Mouse (Mus musculus) erythroblast, adult 5-6 weeks (primary cell): ENCODE data around the gene L3mbtl1. TPM values are rescaled to one million over a fixed set of nuclear protein-coding genes. Genes with fewer than 3 reads are reported as not detected.

Source experiments
- ATAC-seq: replicated peaks from 2 replicates; pipeline ENCODE4 v1.8.0; 2016; ENCODE audit warnings: moderate number of reproducible peaks, mild to moderate bottlenecking, moderate TSS enrichment, inconsistent platforms; ENCODE audit not compliant: poor library complexity, low FRiP score, severe bottlenecking
- total RNA-seq, 2 experiments: library from RNA; stranded (forward) in 1 of 2; stranded (reverse) in 1 of 2; fragments of 150-400 nt in 1 of 2; fragments of 200-764, 138-1000 nt in 1 of 2; gene quantifications; 2 replicates each; pipeline versions ENCODE4 v1.2.3 to v1.2.4; 2015 to 2017; ENCODE audit warnings: low replicate concordance in 2 of 2

L3mbtl1 gene
- total RNA-seq, 2 experiments from 2014 or later: not detected

GRCm38 (mm10) chr2:162935700-162936099 is 7.6 kb upstream of the L3mbtl1 start:
- no peak for ATAC-seq

GRCm38 (mm10) chr2:162939562-162939961 is 3.7 kb upstream of the L3mbtl1 start:
- ATAC-seq: no peak

- ATAC-seq: no peak
Measured at GRCm38 (mm10) chr2:162943931-162944330, 659 bp downstream of the L3mbtl1 start.

GRCm38 (mm10) chr2:162946964-162947363 is 3.7 kb downstream of the L3mbtl1 start:
- no peak for ATAC-seq

- ATAC-seq: no peak
Measured at GRCm38 (mm10) chr2:162947736-162948135, 4.5 kb downstream of the L3mbtl1 start.

GRCm38 (mm10) chr2:162948221-162948620 is 4.9 kb downstream of the L3mbtl1 start:
- no peak for ATAC-seq

GRCm38 (mm10) chr2:162950776-162951175 is 7.5 kb downstream of the L3mbtl1 start:
- no peak for ATAC-seq

- ATAC-seq: no peak
Measured at GRCm38 (mm10) chr2:162956843-162957242, 13.6 kb downstream of the L3mbtl1 start.

GRCm38 (mm10) chr2:162961321-162961720 is 18.0 kb downstream of the L3mbtl1 start:
- no peak for ATAC-seq

- ATAC-seq: no peak
Measured at GRCm38 (mm10) chr2:162966734-162967133, 23.5 kb downstream of the L3mbtl1 start.

GRCm38 (mm10) chr2:162968357-162968756 is 25.1 kb downstream of the L3mbtl1 start:
- ATAC-seq: peak; percentile 69

- no peak for ATAC-seq
Measured at GRCm38 (mm10) chr2:162969101-162969500, 25.8 kb downstream of the L3mbtl1 start.

GRCm38 (mm10) chr2:162970896-162971295 is 27.6 kb downstream of the L3mbtl1 start:
- ATAC-seq: no peak

- no peak for ATAC-seq
Measured at GRCm38 (mm10) chr2:162972752-162973151, 29.5 kb downstream of the L3mbtl1 start.

GRCm38 (mm10) chr2:162973206-162973605 is 29.9 kb downstream of the L3mbtl1 start:
- no peak for ATAC-seq

- no peak for ATAC-seq
Measured at GRCm38 (mm10) chr2:162973637-162974036, 30.4 kb downstream of the L3mbtl1 start.

GRCm38 (mm10) chr2:162975157-162975775 is 32.0 kb downstream of the L3mbtl1 start:
- ATAC-seq: no peak; the same call in 1 of the 2 replicates

- no peak for ATAC-seq
Measured at GRCm38 (mm10) chr2:162976001-162976400, 32.7 kb downstream of the L3mbtl1 start.

- ATAC-seq: no peak
Measured at GRCm38 (mm10) chr2:162984381-162984780, 41.1 kb downstream of the L3mbtl1 start.

GRCm38 (mm10) chr2:162985923-162986322 is 42.7 kb downstream of the L3mbtl1 start:
- no peak for ATAC-seq

GRCm38 (mm10) chr2:162986764-162987163 is 43.5 kb downstream of the L3mbtl1 start:
- no peak for ATAC-seq

- no peak for ATAC-seq
Measured at GRCm38 (mm10) chr2:162987218-162987617, 43.9 kb downstream of the L3mbtl1 start, which contains the start of gene Sgk2. Sgk2 (plus strand) TSS chr2:162987330.
